Mouse (Mus musculus) heart, adult 2 months (tissue): ENCODE results near the gene Ndufs2. TPM values are rescaled to one million over a fixed set of nuclear protein-coding genes. Genes with fewer than 3 reads are reported as not detected.
A peak's percentile ranks its signal among the peaks of the same experiment; 100 is the strongest.

Source experiments
- DNase-seq, 2 experiments: peaks; one replicate each; pipeline ENCODE4 v3.0.0; 2021
- H3K27ac ChIP-seq: fragments of 200-600 bp; 2 replicates; pipeline ENCODE4 v1.8.1; 2022
- H3K27me3 ChIP-seq: fragments of 200-500 bp; 2 replicates; pipeline ENCODE4 v1.6.1; 2012; ENCODE audit warnings: mild to moderate bottlenecking, low read length, inconsistent platforms, mixed read lengths; ENCODE audit not compliant: control insufficient read depth, insufficient read depth
- H3K36me3 ChIP-seq: fragments of 200-500 bp; 2 replicates; pipeline ENCODE4 v1.6.1; 2012; ENCODE audit warnings: low read length, inconsistent platforms; ENCODE audit not compliant: control insufficient read depth, insufficient read depth
- H3K4me1 ChIP-seq: fragments of 200-500 bp; 2 replicates; pipeline ENCODE4 v1.6.1; 2011; ENCODE audit warnings: low read length; ENCODE audit not compliant: control insufficient read depth, insufficient read depth
- H3K4me3 ChIP-seq: fragments of 200-600 bp; 2 replicates; pipeline ENCODE4 v1.8.1; 2022
- H3K79me2 ChIP-seq: fragments of 200-500 bp; replicated peaks from 2 replicates; pipeline ENCODE4 v1.6.1; 2012; ENCODE audit warnings: mild to moderate bottlenecking, inconsistent platforms, low read length, moderate library complexity, mixed read lengths; ENCODE audit not compliant: control insufficient read depth, insufficient read depth
- H3K9ac ChIP-seq: fragments of 200-500 bp; 2 replicates; pipeline ENCODE4 v1.6.1; 2012; ENCODE audit warnings: low read depth, mild to moderate bottlenecking, control low read depth, inconsistent platforms, low read length, mixed read lengths
- CTCF ChIP-seq: fragments of 200-600 bp; IDR thresholded peaks from 2 replicates; pipeline ENCODE4 v1.8.1; 2022; ENCODE audit warnings: antibody characterized with exemption, mild to moderate bottlenecking, moderate library complexity
- EP300 ChIP-seq: fragments of 200-500 bp; IDR thresholded peaks from 2 replicates; pipeline ENCODE4 v1.6.1; 2011; ENCODE audit warnings: low read depth, low read length, control low read depth; ENCODE audit not compliant: insufficient read depth
- POLR2A ChIP-seq: fragments of 200-500 bp; IDR thresholded peaks from 2 replicates; pipeline ENCODE4 v1.6.1; 2011; ENCODE audit warnings: mild to moderate bottlenecking, low read depth, low read length, control low read depth; ENCODE audit not compliant: insufficient read depth
- WGBS: fragments of 180-500 bp; shearing (Covaris S2); methylation state at CpG from one replicate; pipeline ENCODE4 v1.1.7; 2018; 5-methylcytosine and 5-hydroxymethylcytosine counted together
- intact Hi-C: fragments of 180-260 bp; cut with DNase I; formaldehyde crosslinking; loops from one replicate; pipeline ENCODE4 v1.15.1; 2025
- long read RNA-seq: library from polyadenylated mRNA; stranded (forward); transcript quantifications from one replicate; pipeline ENCODE4 v2.0.0, GENCODE M21; 2021
- polyA plus RNA-seq: library from polyadenylated mRNA; depleted of rRNA; stranded (reverse); fragments of >200 nt; gene quantifications from 2 replicates; pipeline ENCODE4 v1.2.3, GENCODE M21; 2012; rRNA removed
- total RNA-seq, 2 experiments: library from RNA; stranded (reverse); gene quantifications; 2 replicates each; pipeline ENCODE4 v1.2.3; 2021

The Ndufs2 gene
- total RNA-seq (1,000 to 10,000 TPM; 1,369 to 1,610 TPM), polyA plus RNA-seq (997 and 1,250 TPM in 2 replicates)
- long read RNA-seq, transcript Ndufs2-201 (13 exons, 1,623 nt): major isoform, 714 of 796 reads
- long read RNA-seq, partial matches to known transcripts: 62 of 796 reads
- long read RNA-seq, other reads (novel, unspliced or antisense): 18 of 796 reads

DNA sequence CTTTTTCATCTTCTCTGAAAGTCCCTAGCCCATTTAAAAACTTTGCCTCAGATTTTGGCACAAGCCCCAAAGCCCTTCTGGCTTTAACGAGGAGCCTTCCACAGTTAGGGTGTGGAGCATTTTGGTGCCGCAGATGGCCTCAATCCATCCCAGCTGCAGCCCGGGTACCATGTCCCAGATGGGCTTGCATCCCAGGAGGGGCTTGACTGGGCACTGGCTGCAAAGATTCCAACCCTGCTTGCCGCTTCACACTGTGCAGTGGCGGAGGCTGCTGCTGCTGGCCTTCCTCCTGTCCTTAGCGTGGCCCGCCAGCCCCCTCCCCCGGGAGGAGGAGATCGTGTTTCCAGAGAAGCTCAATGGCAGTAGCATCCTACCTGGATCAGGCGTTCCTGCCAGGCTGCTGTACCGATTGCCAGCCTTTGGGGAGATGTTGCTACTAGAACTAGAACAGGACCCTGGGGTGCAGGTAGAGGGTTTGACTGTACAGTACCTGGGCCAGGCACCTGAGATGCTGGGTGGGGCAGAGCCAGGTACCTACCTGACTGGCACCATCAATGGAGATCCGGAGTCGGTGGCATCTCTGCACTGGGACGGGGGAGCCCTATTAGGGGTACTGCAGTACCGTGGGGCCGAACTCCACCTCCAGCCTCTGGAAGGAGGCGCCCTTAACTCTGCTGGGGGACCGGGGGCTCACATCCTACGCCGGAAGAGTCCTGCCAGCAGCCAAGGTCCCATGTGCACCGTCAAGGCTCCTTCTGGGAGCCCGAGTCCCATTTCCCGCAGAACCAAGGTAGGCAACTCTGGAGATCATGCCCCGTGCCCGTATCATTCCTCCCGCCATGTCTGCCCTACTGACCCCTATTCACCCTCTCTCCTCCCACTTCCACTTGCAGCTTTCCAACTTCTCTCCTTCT, at the start of gene Ndufs2:
Gene Ndufs2 (minus strand): TSS at position 709 of the 914 bp plus-strand sequence.
- Histone ChIP-seq H3K4me3 (peak within 1 kb of the TSS; percentile 45), H3K27me3 (no peaks in the 10 kb centered on the region), H3K79me2 (no peaks in the 10 kb centered on the region), H3K9ac (peak within 1 kb of the TSS; percentile 23; the same call in 1 of the 2 replicates), H3K4me1 (peaks cover 9% of the 10 kb centered on the region), H3K36me3 (no peaks in the 10 kb centered on the region), H3K27ac (peak within 1 kb of the TSS; percentile 98)
- intact Hi-C loops: no loop called here
- TF ChIP-seq CTCF: no peak
- no peak for TF ChIP-seq POLR2A
- TF ChIP-seq EP300: no peak
- peak in 1 of 2 experiments; percentile 34 for DNase-seq
- 12% methylated on average over 26 of the region's 26 CpGs for WGBS

DNA sequence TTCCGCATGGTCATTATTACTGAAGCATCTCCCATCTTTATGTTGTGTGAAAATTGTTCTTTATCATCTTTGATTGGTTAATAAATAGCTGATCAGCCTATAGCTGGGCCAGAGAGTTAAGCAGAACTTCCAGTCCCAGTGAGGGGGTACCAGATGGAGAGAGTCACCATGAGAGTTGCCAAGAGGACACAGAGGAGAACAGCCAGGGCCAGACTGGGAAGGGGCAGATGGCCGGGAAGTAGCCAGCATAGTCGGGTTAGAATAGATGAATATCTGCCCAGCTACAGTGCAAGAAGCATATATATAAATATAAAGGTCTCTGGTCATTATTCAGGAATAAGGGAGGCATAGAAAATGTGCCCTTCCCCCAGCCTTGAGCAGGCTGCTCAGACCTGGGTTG, 47.0 kb upstream of the Ndufs2 start:
- intact Hi-C loops: no loop called here
- H3K79me2 ChIP-seq: 0 out of 2 replicates have a peak, but pooled peaks cover 3% of the 10 kb centered on the region

DNA sequence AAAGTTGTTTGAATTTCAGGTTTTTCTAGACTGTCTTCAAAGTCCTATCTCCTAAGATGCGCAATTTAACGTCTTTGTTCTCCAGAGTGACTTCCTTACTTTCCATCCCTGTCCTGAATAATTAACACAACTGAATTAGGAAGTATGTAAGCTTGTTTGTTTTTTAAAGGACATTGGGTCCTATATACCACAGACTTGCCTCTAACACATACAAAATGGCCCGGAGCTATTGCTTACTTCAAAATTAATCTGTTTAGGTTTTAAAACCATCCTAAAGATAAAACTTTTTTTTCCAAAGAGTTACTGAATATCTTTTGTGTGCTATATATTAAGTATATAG, 43.8 kb upstream of the Ndufs2 start:
- peaks cover 6% of the 10 kb centered on the region; the same call in 1 of the 2 replicates for H3K36me3 ChIP-seq
- no peak for TF ChIP-seq EP300
- no peak for TF ChIP-seq POLR2A
- 8% methylated on average over 3 of the region's 3 CpGs for whole genome bisulfite sequencing
- peaks cover 2% of the 10 kb centered on the region for H3K4me1 ChIP-seq
- no peaks in the 10 kb centered on the region for H3K27me3 ChIP-seq
- DNase-seq: no peak
- H3K9ac ChIP-seq: peak overlapping the region; percentile 79; the same call in 1 of the 2 replicates
- H3K79me2 ChIP-seq: 0 out of 2 replicates have a peak, but pooled peaks cover 3% of the 10 kb centered on the region
- H3K27ac ChIP-seq: peak overlapping the region; percentile 97
- intact Hi-C loops: loop anchor here (2.0 kb wide), 1 partner anchor 34 kb away; the partner anchor contains the start of gene Dedd
- H3K4me3 ChIP-seq: peak overlapping the region; percentile 81

More for the DNA sequence above, 47.0 kb upstream of the Ndufs2 start:
- Histone ChIP-seq H3K4me3 (no peak overlapping the region), H3K27me3 (no peaks in the 10 kb centered on the region), H3K36me3 (peaks cover 6% of the 10 kb centered on the region; the same call in 1 of the 2 replicates), H3K9ac (no peak overlapping the region), H3K27ac (no peak overlapping the region), H3K4me1 (peaks cover 2% of the 10 kb centered on the region)
- 57% methylated on average over 3 of the region's 3 CpGs for WGBS
- no peak for TF ChIP-seq CTCF
- TF ChIP-seq POLR2A: no peak
- TF ChIP-seq EP300: no peak
- DNase-seq: no peak

- 0 out of 2 replicates have a peak, but pooled peaks cover 3% of the 10 kb centered on the region for H3K79me2 ChIP-seq
- peak; percentile 89 to 90 for DNase-seq
- intact Hi-C loops: loop anchor here (2.0 kb wide), 1 partner anchor 34 kb away; the partner anchor contains the start of gene Dedd
- TF ChIP-seq EP300: peak; percentile 76
- TF ChIP-seq POLR2A: peak; percentile 60
- TF ChIP-seq CTCF: peak; percentile 64
- H3K27ac ChIP-seq: peak within 1 kb of the TSS; percentile 97
- H3K4me3 ChIP-seq: peak within 1 kb of the TSS; percentile 81
- H3K4me1 ChIP-seq: peaks cover 2% of the 10 kb centered on the region
- no peaks in the 10 kb centered on the region for H3K27me3 ChIP-seq
- WGBS: under 1% methylated on average over 42 of the region's 42 CpGs
- peaks cover 6% of the 10 kb centered on the region; the same call in 1 of the 2 replicates for H3K36me3 ChIP-seq
- peak within 1 kb of the TSS; percentile 79 for H3K9ac ChIP-seq
Observed at GRCm38 (mm10) chr1:171294298-171295062, 43.3 kb upstream of the Ndufs2 start, which contains the start of gene Ufc1. Gene Ufc1, minus strand, starts transcription at chr1:171295024.

GRCm38 (mm10) chr1:171293906-171294297, 42.7 kb upstream of the Ndufs2 start:
- H3K4me1 ChIP-seq: peaks cover 2% of the 10 kb centered on the region
- 0 out of 2 replicates have a peak, but pooled peaks cover 3% of the 10 kb centered on the region for H3K79me2 ChIP-seq
- H3K4me3 ChIP-seq: peak overlapping the region; percentile 81
- intact Hi-C loops: loop anchor here (2.0 kb wide), 1 partner anchor 35 kb away; the partner anchor contains the start of gene Dedd
- TF ChIP-seq CTCF (no peak), EP300 (no peak), POLR2A (no peak)
- DNase-seq: no peak
- H3K27ac ChIP-seq: peak overlapping the region; percentile 97
- H3K27me3 ChIP-seq: no peaks in the 10 kb centered on the region
- peaks cover 6% of the 10 kb centered on the region; the same call in 1 of the 2 replicates for H3K36me3 ChIP-seq
- 34% methylated on average over 5 of the region's 5 CpGs for WGBS
- peak overlapping the region; percentile 79 for H3K9ac ChIP-seq
